Comparison of ENCODE assay signal across 14 mouse cellular contexts in the genomic region with DNA sequence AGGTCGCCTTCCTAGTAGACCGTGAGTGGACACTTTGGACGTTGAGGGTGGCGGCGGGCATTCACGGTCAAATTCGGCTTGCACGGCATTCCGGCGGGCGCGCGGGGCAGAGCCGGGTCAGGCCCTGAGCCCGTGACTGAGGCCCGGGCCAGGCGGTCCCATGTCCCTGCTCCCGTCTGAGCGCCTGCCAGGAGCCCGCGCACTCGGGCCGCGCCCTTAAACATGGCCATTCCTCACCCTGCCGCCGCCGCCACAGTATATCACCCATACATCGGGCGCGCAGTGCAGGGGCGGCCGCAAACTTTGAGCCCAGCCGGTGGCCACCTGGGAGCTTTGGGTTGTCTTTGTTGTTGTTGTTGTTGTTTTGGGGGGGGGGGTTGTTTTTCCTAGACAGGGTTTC. TPM values are rescaled to one million over a fixed set of nuclear protein-coding genes. Genes with fewer than 3 reads are reported as not detected.
DNase-seq lines count a peak whose midpoint lies in the region; ATAC-seq and TF ChIP-seq lines count a peak whose summit lies in the region.
"Had no signal": no experiment of that assay in that cellular context is flagged by ENCODE, and none has a peak within 500 bp of the region (broad histone marks: within the 10 kb centered on the region; RNA-seq: fewer than 3 reads in every experiment).

No protein-coding gene starts in this region.

- H3K27ac ChIP-seq in hindbrain, embryonic 16.5 days (ENCODE audit: low read depth, low read length) = no peak overlapping the region
- no peak overlapping the region for H3K27ac ChIP-seq in hindbrain, embryonic 13.5 days
- H3K27ac ChIP-seq in midbrain, embryonic 15.5 days = no peak overlapping the region
- H3K27ac ChIP-seq in midbrain, embryonic 16.5 days (ENCODE audit: low read length) = no peak overlapping the region
- H3K27ac ChIP-seq in intestine, postnatal 0 days (ENCODE audit: low read depth, low read length) = no peak overlapping the region
- no peak overlapping the region for H3K27ac ChIP-seq in stomach, postnatal 0 days (replicated peaks)
- H3K27ac ChIP-seq: embryonic facial prominence, embryonic 15.5 days; left cerebral cortex, adult 2 months had no signal

- H3K4me1 ChIP-seq in hindbrain, embryonic 16.5 days (ENCODE audit: control insufficient read depth, insufficient read depth, low read depth, low read length) = no peaks in the 10 kb centered on the region; the same call in 1 of the 2 replicates
- peaks cover 5% of the 10 kb centered on the region; the same call in 1 of the 2 replicates for H3K4me1 ChIP-seq in hindbrain, embryonic 13.5 days (replicated peaks)
- H3K4me1 ChIP-seq in midbrain, embryonic 15.5 days = no peaks in the 10 kb centered on the region
- no peaks in the 10 kb centered on the region for H3K4me1 ChIP-seq in midbrain, embryonic 16.5 days (ENCODE audit: control insufficient read depth, insufficient read depth, low read length)
- H3K4me1 ChIP-seq in intestine, postnatal 0 days (replicated peaks; ENCODE audit: control insufficient read depth, insufficient read depth, low read length) = no peaks in the 10 kb centered on the region
- H3K4me1 ChIP-seq in stomach, postnatal 0 days (replicated peaks; ENCODE audit: control insufficient read depth, insufficient read depth) = no peaks in the 10 kb centered on the region

- DNase-seq in stomach, postnatal 0 days (ENCODE audit: low spot score) = peak; percentile 46
- DNase-seq in urinary bladder, adult 18-20 months (ENCODE audit: low spot score in 2 of 2) = no peak
- DNase-seq: cerebellum, postnatal 10 days; forebrain, postnatal 0 days; kidney, postnatal 10 days; retina, postnatal 1 day; thymus, postnatal 36 days had no signal

- peaks cover 7% of the 10 kb centered on the region for H3K27me3 ChIP-seq in hindbrain, embryonic 16.5 days (replicated peaks; ENCODE audit: control insufficient read depth, insufficient read depth, low read length)
- peaks cover 48% of the 10 kb centered on the region for H3K27me3 ChIP-seq in hindbrain, embryonic 13.5 days
- H3K27me3 ChIP-seq in midbrain, embryonic 15.5 days (replicated peaks) = peaks cover 19% of the 10 kb centered on the region
- peaks cover 19% of the 10 kb centered on the region for H3K27me3 ChIP-seq in midbrain, embryonic 16.5 days (ENCODE audit: control insufficient read depth, insufficient read depth, low read depth, low read length)
- H3K27me3 ChIP-seq in intestine, postnatal 0 days (replicated peaks; ENCODE audit: control insufficient read depth, insufficient read depth, low read length) = peaks cover 9% of the 10 kb centered on the region
- no peaks in the 10 kb centered on the region for H3K27me3 ChIP-seq in stomach, postnatal 0 days (ENCODE audit: control insufficient read depth, insufficient read depth, low read length)

- 35% methylated on average over 27 of the region's 33 CpGs for WGBS in hindbrain, embryonic 16.5 days
- 22% methylated on average over 33 of the region's 33 CpGs for WGBS in hindbrain, embryonic 13.5 days
- 32% methylated on average over 33 of the region's 33 CpGs for WGBS in midbrain, embryonic 15.5 days
- 27% methylated on average over 33 of the region's 33 CpGs for WGBS in midbrain, embryonic 16.5 days
- 18% methylated on average over 33 of the region's 33 CpGs for WGBS in intestine, postnatal 0 days
- WGBS in stomach, postnatal 0 days = 30% methylated on average over 31 of the region's 33 CpGs

- TF ChIP-seq CTCF in intestine, postnatal 0 days (IDR thresholded peaks at IDR 0.05; ENCODE audit: low read depth) = no peak
- no peak for TF ChIP-seq CTCF in stomach, postnatal 0 days (IDR thresholded peaks at IDR 0.05; ENCODE audit: low read depth)

- no peak overlapping the region; the same call in 1 of the 2 replicates for H3K9ac ChIP-seq in hindbrain, embryonic 16.5 days (ENCODE audit: low read depth, low read length)
- no peak overlapping the region for H3K9ac ChIP-seq in hindbrain, embryonic 13.5 days
- H3K9ac ChIP-seq in midbrain, embryonic 15.5 days = no peak overlapping the region
- H3K9ac ChIP-seq in midbrain, embryonic 16.5 days (ENCODE audit: low read depth, low read length) = no peak overlapping the region
- no peak overlapping the region for H3K9ac ChIP-seq in intestine, postnatal 0 days (ENCODE audit: low read depth, low read length)
- peak overlapping the region; percentile 35; the same call in 1 of the 2 replicates for H3K9ac ChIP-seq in stomach, postnatal 0 days (ENCODE audit: low read length)
- H3K9ac ChIP-seq: embryonic facial prominence, embryonic 15.5 days; forebrain, postnatal 0 days had no signal

- H3K36me3 ChIP-seq in hindbrain, embryonic 16.5 days (ENCODE audit: control insufficient read depth, insufficient read depth, low read length) = no peaks in the 10 kb centered on the region
- H3K36me3 ChIP-seq in hindbrain, embryonic 13.5 days = no peaks in the 10 kb centered on the region
- no peaks in the 10 kb centered on the region for H3K36me3 ChIP-seq in midbrain, embryonic 15.5 days (replicated peaks)
- no peaks in the 10 kb centered on the region for H3K36me3 ChIP-seq in midbrain, embryonic 16.5 days (ENCODE audit: control insufficient read depth, insufficient read depth, low read length)
- H3K36me3 ChIP-seq in intestine, postnatal 0 days (ENCODE audit: control insufficient read depth, insufficient read depth) = no peaks in the 10 kb centered on the region
- H3K36me3 ChIP-seq in stomach, postnatal 0 days (ENCODE audit: control insufficient read depth, insufficient read depth, low read length) = no peaks in the 10 kb centered on the region
- H3K36me3 ChIP-seq: embryonic facial prominence, embryonic 15.5 days had no signal

- no peak for TF ChIP-seq EP300 in stomach, postnatal 0 days (optimal IDR thresholded peaks at IDR 0.05)

- H3K9me3 ChIP-seq in hindbrain, embryonic 16.5 days (ENCODE audit: control insufficient read depth, low read length) = no peaks in the 10 kb centered on the region
- no peaks in the 10 kb centered on the region for H3K9me3 ChIP-seq in hindbrain, embryonic 13.5 days
- no peaks in the 10 kb centered on the region for H3K9me3 ChIP-seq in midbrain, embryonic 15.5 days
- no peaks in the 10 kb centered on the region for H3K9me3 ChIP-seq in midbrain, embryonic 16.5 days (replicated peaks; ENCODE audit: control insufficient read depth, low read length, poor library complexity, severe bottlenecking)
- H3K9me3 ChIP-seq in intestine, postnatal 0 days (ENCODE audit: control insufficient read depth) = no peaks in the 10 kb centered on the region
- H3K9me3 ChIP-seq in stomach, postnatal 0 days (ENCODE audit: control insufficient read depth, low read length) = no peaks in the 10 kb centered on the region
- H3K9me3 ChIP-seq: embryonic facial prominence, embryonic 15.5 days had no signal

- no peak for ATAC-seq in hindbrain, embryonic 16.5 days
- ATAC-seq in hindbrain, embryonic 13.5 days (ENCODE audit: low FRiP score) = no peak
- no peak for ATAC-seq in midbrain, embryonic 15.5 days (replicated peaks)
- ATAC-seq in midbrain, embryonic 16.5 days = no peak
- ATAC-seq in intestine, postnatal 0 days = no peak; the same call in 1 of the 2 replicates
- ATAC-seq in stomach, postnatal 0 days (ENCODE audit: low FRiP score, low TSS enrichment) = peak; percentile 64; the same call in 1 of the 2 replicates
- ATAC-seq: forebrain, postnatal 0 days had no signal

- H3K4me3 ChIP-seq in hindbrain, embryonic 16.5 days (ENCODE audit: low read length) = no peak overlapping the region
- no peak overlapping the region for H3K4me3 ChIP-seq in hindbrain, embryonic 13.5 days
- no peak overlapping the region for H3K4me3 ChIP-seq in midbrain, embryonic 15.5 days
- H3K4me3 ChIP-seq in midbrain, embryonic 16.5 days (ENCODE audit: low read depth, low read length) = no peak overlapping the region
- peak overlapping the region; percentile 6; the same call in 1 of the 2 replicates for H3K4me3 ChIP-seq in intestine, postnatal 0 days (ENCODE audit: low read depth, low read length)
- no peak overlapping the region for H3K4me3 ChIP-seq in stomach, postnatal 0 days (ENCODE audit: low read depth, low read length)
- H3K4me3 ChIP-seq: embryonic facial prominence, embryonic 15.5 days; left cerebral cortex, adult 2 months had no signal

- H3K4me2 ChIP-seq in hindbrain, embryonic 16.5 days (ENCODE audit: low read length) = peak overlapping the region; percentile 3
- no peak overlapping the region for H3K4me2 ChIP-seq in hindbrain, embryonic 13.5 days
- H3K4me2 ChIP-seq in midbrain, embryonic 15.5 days = peak overlapping the region; percentile 19; the same call in 1 of the 2 replicates
- H3K4me2 ChIP-seq in midbrain, embryonic 16.5 days (ENCODE audit: low read length) = no peak overlapping the region
- H3K4me2 ChIP-seq in intestine, postnatal 0 days (replicated peaks; ENCODE audit: low read depth) = peak overlapping the region; percentile 40; the same call in 1 of the 2 replicates
- H3K4me2 ChIP-seq in stomach, postnatal 0 days (replicated peaks; ENCODE audit: low read depth) = peak overlapping the region; percentile 17; the same call in 1 of the 2 replicates
- H3K4me2 ChIP-seq: embryonic facial prominence, embryonic 15.5 days had no signal

RNA-seq across cellular contexts. Expression of a gene that starts 9.0 kb away (rescaled TPM):
- polyA plus RNA-seq in hindbrain, embryonic 16.5 days (2015; fragmentation: Nextera tagmentation; extraction: Ambion mirVana) = 117 and 131 TPM in 2 replicates
- 104 and 122 TPM in 2 replicates for polyA plus RNA-seq in hindbrain, embryonic 13.5 days (2015; fragmentation: Nextera tagmentation; extraction: Ambion mirVana)
- polyA plus RNA-seq in midbrain, embryonic 15.5 days (2015; fragmentation: Nextera tagmentation; extraction: Ambion mirVana) = 124 and 138 TPM in 2 replicates
- 122 and 135 TPM in 2 replicates for polyA plus RNA-seq in midbrain, embryonic 16.5 days (2015; fragmentation: Nextera tagmentation; extraction: Ambion mirVana)
- 103 and 110 TPM in 2 replicates for polyA plus RNA-seq in intestine, postnatal 0 days (2015; fragmentation: Nextera tagmentation; extraction: Ambion mirVana)
- polyA plus RNA-seq in stomach, postnatal 0 days (2015; fragmentation: Nextera tagmentation; extraction: Ambion mirVana) = 126 TPM in 2 replicates

RNA-seq across cellular contexts. Expression of a gene that starts 23.2 kb away (rescaled TPM):
- polyA plus RNA-seq in hindbrain, embryonic 16.5 days (2015; fragmentation: Nextera tagmentation; extraction: Ambion mirVana) = 22.1 and 25.4 TPM in 2 replicates
- 28.3 and 29.7 TPM in 2 replicates for polyA plus RNA-seq in hindbrain, embryonic 13.5 days (2015; fragmentation: Nextera tagmentation; extraction: Ambion mirVana)
- polyA plus RNA-seq in midbrain, embryonic 15.5 days (2015; fragmentation: Nextera tagmentation; extraction: Ambion mirVana) = 29.0 and 31.2 TPM in 2 replicates
- polyA plus RNA-seq in midbrain, embryonic 16.5 days (2015; fragmentation: Nextera tagmentation; extraction: Ambion mirVana) = 26.2 and 28.6 TPM in 2 replicates
- 4.2 and 5.7 TPM in 2 replicates for polyA plus RNA-seq in intestine, postnatal 0 days (2015; fragmentation: Nextera tagmentation; extraction: Ambion mirVana)
- polyA plus RNA-seq in stomach, postnatal 0 days (2015; fragmentation: Nextera tagmentation; extraction: Ambion mirVana) = 6.2 and 6.5 TPM in 2 replicates

RNA-seq across cellular contexts. Expression of a gene that starts 37.4 kb away (rescaled TPM):
- 0.14 and 0.19 TPM in 2 replicates for polyA plus RNA-seq in hindbrain, embryonic 16.5 days (2015; fragmentation: Nextera tagmentation; extraction: Ambion mirVana)
- polyA plus RNA-seq in hindbrain, embryonic 13.5 days (2015; fragmentation: Nextera tagmentation; extraction: Ambion mirVana) = 0.16 TPM in 1 of 2 replicates, not detected in the other
- polyA plus RNA-seq in midbrain, embryonic 15.5 days (2015; fragmentation: Nextera tagmentation; extraction: Ambion mirVana) = 0.20 and 0.35 TPM in 2 replicates
- 0.25 and 0.33 TPM in 2 replicates for polyA plus RNA-seq in midbrain, embryonic 16.5 days (2015; fragmentation: Nextera tagmentation; extraction: Ambion mirVana)
- polyA plus RNA-seq in intestine, postnatal 0 days (2015; fragmentation: Nextera tagmentation; extraction: Ambion mirVana) = not detected in 2 replicates
- not detected in 2 replicates for polyA plus RNA-seq in stomach, postnatal 0 days (2015; fragmentation: Nextera tagmentation; extraction: Ambion mirVana)
- polyA plus RNA-seq: embryonic facial prominence, embryonic 15.5 days; forebrain, postnatal 0 days had no signal

RNA-seq across cellular contexts. Expression of a gene that starts 58.8 kb away (rescaled TPM):
- not detected in 2 replicates for polyA plus RNA-seq in hindbrain, embryonic 16.5 days (2015; fragmentation: Nextera tagmentation; extraction: Ambion mirVana)
- not detected in 2 replicates for polyA plus RNA-seq in hindbrain, embryonic 13.5 days (2015; fragmentation: Nextera tagmentation; extraction: Ambion mirVana)
- polyA plus RNA-seq in midbrain, embryonic 15.5 days (2015; fragmentation: Nextera tagmentation; extraction: Ambion mirVana) = 0.14 TPM in 1 of 2 replicates, not detected in the other
- not detected in 2 replicates for polyA plus RNA-seq in midbrain, embryonic 16.5 days (2015; fragmentation: Nextera tagmentation; extraction: Ambion mirVana)
- 53.3 and 65.3 TPM in 2 replicates for polyA plus RNA-seq in intestine, postnatal 0 days (2015; fragmentation: Nextera tagmentation; extraction: Ambion mirVana)
- polyA plus RNA-seq in stomach, postnatal 0 days (2015; fragmentation: Nextera tagmentation; extraction: Ambion mirVana) = 0.04 TPM in 1 of 2 replicates, not detected in the other
- polyA plus RNA-seq: embryonic facial prominence, embryonic 15.5 days; forebrain, postnatal 0 days had no signal

Comparison
In these comparisons a context has a peak if more than half of its experiments do, and no peak if none do; other contexts are left out.
1. H3K4me2 ChIP-seq: peak in hindbrain, embryonic 16.5 days (single experiment), midbrain, embryonic 15.5 days (single experiment), intestine, postnatal 0 days (single experiment) and stomach, postnatal 0 days (single experiment); none in hindbrain, embryonic 13.5 days (single experiment) and midbrain, embryonic 16.5 days (single experiment).